Mouse (Mus musculus) neural tube, embryonic 10.5 days (tissue): ENCODE measurements around the gene CK137956.
A peak's percentile ranks its signal among the peaks of the same experiment; 100 is the strongest.

ENCODE experiments used
- DNase-seq: peaks from one replicate; pipeline ENCODE4 v3.0.0-alpha.2; 2017; ENCODE audit warnings: low spot score; ENCODE audit errors: extremely low spot score

The CK137956 gene

DNA sequence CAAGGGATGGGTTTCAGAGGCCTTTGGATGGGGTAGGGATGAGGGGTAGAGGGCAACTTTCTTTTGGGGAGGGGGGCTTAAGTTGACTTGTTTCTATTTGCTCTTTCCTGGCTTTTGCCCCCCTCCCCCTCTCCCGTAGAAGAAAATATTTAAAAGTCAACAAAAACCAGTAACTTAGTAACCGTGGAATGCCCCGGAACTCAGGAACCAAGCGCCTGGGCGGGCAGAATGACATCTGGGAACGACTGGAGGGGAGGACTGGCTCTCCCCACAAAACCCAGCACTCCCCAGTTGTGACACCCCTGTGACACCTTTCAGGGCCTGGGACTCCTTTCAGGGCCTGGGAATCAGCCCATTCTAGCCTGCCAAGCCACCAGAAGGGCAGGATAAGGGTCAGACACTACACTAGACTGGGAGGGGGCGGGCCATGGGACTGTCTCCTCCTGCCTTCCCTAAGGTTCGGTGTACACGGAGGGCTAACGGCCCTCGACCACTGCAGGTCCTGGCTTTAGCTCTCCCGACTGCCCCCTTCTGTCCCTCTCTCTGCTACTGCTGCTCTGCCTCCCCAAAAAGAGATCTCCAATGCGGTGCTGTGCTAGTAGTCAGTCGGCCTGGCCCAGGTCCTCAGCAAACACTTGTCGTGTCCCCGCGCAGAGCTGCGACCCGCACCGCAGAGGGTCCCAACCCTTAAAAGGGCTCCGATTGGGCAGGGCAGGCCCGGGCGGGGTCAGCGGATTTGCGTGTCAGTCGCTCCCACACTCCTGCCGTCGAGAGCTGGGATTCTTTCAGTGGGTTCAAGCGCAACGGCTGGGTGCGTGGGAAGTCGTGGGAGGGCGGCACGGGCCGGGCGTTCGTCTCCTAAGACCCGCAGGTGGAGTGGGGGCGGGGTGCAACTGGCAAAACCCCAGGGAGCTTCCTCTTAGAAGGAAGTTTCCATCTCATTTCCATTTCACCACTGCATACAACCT lies at the start of gene CK137956:
Gene CK137956 (minus strand): TSS at position 51 of the 968 bp plus-strand sequence.
- peak; percentile 21 for DNase-seq

DNA sequence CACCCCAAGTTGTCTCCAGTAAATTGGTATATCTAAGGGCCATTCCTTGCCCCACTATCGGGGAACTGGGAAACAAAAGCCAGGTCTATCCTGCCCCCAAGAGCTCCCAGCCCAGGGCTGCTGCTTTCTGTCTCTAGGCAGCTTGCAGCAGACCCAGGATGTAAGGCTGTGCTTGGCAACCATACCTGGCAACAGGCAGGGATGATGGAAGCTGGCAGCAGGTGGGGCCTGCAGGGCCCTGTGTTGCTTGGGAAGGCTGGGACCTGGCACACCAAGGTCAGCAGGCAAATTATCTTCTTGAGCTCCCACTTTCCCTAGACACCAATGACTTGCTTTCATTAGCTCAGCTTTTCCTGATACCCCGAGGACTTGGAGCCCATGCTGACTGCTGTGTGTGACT lies 48.7 kb upstream of the CK137956 start:
- DNase-seq = no peak

DNA sequence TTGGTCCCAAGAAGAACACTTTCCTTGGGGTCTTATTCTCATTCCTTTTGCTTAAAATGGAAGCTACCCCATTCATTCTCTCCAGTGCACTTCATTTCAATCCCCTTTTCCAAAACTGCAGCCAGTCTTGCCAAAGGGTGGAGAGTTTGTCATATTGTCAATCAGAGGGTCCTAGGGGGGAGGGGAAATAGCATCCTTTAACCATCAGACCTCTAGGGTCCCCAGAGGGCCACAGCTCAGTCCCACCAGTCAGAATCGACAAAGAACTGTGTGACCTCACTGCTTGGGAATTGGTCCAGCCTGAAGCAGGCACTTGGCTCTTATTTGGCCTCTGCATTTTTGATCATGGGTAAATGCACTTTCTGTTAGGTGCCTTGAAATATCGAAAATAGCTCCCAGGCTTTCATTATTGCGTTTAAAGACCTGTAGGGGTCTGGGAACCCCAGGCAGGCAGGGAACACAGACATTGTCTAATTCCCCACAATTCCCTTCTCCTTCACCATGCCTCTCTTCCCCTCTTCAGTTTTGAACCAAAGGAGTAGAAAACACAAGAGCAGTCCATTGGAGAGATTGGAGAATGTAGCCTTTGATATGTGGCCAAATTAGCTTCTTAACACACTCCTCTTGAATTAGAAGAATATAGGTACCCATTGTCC lies 34.2 kb upstream of the CK137956 start:
- no peak for DNase-seq

DNA sequence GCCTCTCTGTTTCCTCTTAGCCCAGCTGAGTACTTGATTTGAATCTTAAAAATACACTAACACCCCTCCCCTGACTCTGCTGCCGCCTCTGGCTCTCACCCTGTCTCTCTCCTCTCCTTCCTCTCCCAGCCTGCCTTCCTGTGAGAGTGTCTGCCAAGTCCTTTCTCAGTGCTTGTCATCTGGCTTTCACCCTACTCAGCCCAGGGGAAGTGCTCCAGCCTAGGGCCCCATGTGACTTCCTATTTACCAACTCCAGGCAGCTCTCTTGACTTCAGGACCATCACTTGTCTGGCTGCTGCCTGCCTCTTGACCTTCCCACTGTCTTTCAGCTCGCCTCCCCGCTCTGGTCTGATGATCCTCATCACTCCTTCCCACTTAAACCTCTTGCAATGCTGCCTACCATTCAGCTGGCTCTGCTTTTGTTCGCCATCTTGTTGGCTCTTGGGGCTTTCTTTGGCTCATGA lies 31.9 kb upstream of the CK137956 start:
- DNase-seq = no peak

DNA sequence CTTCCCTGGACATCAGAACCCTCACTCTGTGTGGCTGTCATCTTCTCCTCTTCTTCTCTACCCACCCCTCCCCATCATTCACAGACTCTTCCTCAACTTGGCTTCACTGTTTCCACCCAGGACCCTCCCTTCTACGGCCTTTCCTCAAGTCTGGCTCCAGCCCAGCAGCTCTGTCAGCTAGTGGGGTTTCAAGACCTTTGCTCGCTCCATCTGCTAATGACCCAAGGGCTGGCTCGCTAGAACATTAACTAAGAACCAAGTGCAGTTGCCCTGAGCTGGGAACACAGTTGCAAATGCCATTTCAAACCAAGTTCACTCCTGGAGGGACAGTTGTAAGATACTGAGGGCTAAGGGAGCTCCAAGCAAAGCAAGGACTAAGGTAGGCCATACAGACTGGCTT lies 28.5 kb upstream of the CK137956 start:
- DNase-seq = no peak

DNA sequence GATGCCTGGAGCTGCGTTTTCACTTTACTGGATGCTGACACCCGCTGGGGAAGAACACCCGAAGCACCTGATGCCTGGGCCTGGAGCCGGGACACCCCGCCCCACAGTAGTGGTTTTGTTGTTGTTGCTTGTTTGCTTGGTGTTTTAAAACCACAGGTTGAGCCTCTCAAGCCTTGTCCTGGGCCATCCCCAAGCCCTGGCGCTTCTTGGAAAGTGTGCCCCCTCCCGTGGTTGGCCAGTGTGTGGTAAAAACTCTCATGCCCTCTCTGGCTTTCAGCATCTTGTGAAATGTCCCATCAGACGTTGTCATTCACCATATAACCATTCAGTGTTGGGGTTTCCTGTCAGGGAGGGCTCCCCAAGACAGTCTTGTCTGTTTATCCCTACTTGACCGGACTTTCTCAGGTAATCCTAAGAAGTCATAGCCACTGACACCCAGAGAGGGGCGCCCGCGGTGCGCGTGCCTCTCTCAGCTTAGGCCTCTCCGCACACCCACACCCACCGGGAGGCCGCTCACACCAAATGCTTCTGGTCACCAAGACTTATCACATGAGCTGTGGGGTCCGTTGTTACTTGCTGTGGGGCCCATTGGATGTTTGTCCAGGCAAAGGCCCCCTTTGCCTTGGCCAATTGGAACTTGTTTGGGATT lies 18.7 kb upstream of the CK137956 start:
- DNase-seq = peak; percentile 39

DNA sequence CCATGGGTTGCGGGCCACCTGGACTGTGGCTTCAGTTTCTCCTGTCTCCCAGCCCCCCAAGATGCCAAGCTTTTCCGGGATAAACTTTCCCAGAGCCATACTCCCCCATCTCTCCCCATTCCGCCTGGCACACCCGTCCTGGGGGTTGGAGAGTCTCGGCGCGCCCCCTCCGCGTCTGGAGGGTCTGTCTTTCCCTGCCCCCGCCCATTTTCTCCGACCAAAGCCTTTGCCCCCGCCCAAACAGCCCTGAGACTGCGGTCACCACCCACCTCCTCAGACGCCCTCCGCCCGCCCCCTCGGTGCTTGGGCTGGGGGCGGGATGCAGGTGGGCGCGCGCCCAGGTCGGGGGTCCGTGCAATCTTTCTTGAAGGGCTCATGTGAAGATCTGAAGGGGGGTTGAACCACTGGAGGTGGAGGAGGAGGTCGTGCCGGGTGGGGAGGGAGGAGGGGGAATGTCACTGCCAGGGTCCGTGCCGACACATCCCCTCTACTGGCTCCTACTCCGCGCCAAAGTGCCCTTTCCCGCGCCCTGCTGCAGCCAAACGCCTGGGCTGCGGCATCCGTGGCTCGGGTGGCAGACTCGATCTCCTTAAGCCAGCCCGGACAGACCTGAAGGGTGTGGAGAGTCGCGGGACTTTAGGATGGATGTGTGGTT lies 17.9 kb upstream of the CK137956 start:
- no peak for DNase-seq

DNA sequence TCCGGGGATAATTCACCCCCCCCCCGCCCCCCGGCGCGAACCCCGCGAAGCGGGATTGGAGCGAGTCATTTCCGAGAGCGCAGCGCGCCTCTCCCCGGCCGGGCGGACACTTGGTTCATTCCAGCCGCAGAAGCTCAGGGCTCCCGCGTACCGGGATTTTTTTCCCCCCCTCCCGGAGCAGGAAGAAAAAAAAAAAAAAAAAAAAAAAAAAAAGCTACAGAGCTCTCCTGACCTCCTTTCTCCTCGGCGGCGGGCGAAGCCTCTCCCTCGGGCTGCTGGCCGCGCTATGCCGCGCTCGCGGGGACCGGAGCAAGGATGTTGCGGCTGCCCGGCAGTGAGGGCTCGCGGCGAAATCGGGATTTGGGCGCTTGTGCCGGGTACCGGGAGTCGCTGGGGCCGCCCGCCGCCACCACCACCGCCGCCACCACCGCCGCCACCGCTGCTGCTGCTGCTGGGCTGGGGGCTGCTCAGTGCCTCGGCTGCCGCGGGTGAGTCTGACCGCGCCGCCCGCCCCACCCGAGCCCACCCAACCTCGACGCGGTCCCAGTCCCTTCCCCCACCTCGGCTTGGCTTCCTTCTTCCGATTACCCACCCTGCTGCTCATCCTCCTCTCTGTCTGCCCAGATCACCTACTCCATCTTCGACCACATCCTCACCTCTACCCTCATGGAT lies 17.2 kb upstream of the CK137956 start, which contains the start of gene Csmd2:
Gene Csmd2 (plus strand): TSS at position 74 of the 672 bp plus-strand sequence.
- peak; percentile 50 for DNase-seq

DNA sequence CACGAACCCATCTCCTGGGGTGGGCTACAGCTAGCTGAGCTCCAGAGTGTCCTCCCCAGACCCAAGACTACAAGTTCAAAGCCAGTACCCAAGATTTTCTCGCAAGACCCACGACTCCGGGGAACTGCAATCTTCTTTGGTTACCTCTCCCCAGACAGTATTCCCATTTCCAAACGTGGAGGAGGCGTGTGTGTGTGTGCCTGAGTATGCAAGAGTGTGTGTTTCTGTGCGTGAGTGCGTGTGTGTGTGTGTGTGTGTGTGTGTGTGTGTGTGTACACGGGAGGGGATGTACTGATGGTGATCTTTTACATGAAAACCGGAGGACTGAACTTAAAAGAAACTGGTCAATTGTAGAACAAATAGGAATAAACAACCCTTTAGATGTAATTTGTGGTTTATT lies 16.5 kb upstream of the CK137956 start:
- peak; percentile 35 for DNase-seq

DNA sequence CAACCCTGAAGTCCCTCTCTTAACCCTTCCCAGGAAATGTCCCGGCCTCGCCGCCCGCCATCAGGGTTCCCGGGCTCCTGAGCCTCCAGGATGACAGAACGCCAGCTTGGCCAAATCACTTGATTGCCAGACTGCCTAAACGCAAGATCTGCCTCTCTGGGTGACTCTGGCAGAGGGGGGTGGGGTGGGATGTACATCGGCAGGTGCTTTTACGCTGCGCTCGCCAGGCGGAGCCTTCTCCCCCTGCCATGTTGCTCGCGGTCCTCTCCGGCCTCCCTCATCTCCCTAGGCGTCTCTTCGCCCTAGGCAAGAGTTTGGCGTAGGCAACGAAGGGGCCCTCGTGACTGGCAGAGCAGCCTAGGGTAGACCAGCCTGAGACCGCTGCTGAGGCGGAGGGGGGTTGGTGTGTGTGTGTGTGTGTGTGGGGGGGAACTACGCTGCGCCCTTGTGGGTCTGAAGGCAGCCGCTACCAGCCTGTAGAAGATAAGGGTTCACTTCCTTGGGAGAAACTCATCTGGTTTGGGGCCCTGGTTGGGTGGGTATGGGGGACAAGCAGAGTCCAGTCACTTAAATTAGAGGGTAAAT lies 15.8 kb upstream of the CK137956 start:
- peak; percentile 39 for DNase-seq

DNA sequence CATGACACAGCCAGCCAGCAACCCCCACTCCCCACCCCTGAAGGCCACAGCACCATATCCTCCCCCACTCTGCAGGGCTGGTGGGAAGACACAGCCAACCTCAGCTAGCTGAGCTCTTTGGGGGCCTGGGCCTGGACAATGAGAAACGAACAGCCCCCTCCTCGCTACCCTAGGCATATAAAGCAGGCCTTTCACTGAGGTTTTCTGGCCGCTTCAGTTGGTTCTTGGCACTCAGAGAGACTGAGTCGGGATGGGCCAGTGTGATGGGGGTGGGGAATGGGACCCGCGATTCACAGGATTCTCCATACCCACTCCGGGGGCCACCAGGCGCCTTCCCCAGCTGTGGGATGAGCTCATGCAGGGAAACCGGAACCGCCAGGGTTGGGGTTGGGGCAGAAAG lies 15.1 kb upstream of the CK137956 start:
- DNase-seq = peak; percentile 13

DNA sequence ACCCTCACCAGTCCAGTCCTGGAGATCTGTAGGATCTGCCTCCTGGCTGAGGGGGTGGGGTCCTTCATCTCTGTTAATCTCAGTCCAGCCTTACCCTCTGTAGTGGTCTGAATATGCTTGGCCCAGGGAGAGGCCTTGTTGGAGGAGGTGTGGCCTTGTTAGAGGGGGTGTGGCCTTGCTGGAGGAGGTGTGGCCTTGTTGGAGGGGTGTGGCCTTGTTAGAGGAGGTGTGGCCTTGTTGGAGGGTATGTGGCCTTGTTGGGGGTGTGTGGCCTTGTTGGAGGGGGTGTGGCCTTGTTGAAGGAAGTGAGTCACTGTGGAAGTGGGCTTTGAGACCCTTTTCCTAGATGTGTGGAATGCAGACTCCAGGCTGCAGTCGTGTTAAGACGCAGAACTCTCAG lies 13.7 kb upstream of the CK137956 start:
- no peak for DNase-seq

DNA sequence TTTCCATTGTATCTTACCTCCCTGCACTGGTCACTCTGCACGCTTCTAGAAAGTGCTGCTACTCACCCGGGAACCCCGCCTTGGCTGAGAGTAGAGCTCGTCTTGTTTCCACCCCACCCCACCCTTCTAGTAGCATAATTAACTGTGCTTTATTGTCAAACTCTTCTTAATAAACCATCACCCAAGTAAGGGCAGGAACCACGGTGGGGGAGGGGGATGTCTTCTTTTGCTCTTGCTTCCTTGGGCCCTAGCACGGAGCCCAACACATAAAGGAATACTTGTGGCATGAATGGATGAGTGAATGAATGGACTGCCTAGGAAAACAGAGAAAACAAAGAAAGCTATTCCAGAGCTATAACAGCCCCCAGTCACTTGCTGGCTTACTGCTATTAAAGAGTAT lies 10.4 kb upstream of the CK137956 start:
- DNase-seq = no peak

DNA sequence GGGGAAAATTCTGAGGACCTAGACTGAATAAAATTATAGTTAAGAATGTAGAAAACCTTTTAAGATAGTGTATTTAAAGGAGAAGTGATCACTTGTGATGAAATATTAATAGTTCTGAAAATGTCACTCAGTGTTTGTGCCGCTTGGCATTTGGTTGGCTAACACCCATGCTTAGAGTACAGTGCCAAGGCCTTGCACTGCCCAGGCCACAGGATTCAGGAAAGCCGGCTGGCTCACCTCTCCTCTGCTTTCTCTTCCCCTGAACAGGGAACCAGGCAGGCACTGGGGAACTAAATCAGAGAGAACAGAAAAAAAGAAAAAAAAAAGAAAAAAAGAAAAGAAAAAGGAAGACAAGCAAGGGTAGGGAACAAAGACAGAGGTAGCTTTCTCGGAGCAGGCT lies 2.2 kb upstream of the CK137956 start:
- DNase-seq = no peak

DNA sequence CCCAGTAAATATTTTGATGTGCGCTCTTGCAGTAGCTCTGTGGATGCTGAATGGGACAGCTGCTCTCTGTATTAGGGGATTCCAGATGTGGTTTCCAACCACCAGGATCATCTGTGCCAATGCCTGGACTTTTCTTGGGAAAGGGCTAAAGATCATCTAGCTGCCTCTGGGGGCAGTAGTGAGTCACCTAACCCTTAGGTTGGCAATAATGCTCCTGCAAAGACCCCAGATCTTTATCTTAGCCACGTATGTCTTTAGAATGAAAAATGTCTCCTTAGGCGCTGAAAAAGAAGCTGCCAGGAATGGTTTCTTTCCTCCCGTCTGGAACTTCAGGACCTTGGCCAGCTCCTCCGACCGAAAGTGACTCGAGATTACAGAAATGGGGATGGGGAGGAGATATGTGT lies 731 bp downstream of the CK137956 start:
- DNase-seq = peak; percentile 68

DNA sequence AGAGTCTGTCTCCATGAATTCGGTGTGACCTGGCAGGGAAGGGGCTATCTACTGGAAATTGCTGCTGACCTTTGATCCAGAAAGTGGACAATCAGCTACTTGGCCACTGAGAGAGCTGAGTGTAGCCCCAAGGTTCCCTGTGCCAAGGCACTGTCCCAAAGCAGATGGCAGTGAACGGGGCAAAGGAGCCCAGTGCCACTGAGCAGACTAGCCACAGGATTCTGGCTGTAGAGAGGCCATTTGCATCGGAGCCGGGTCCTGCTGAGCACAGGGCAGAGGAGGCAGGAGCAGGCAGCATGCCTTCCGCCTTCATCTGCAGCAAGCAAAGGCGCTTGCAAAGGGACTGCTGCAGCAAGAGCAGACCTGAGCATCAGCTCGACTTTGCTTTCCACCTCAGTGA lies 1.6 kb downstream of the CK137956 start:
- no peak for DNase-seq

DNA sequence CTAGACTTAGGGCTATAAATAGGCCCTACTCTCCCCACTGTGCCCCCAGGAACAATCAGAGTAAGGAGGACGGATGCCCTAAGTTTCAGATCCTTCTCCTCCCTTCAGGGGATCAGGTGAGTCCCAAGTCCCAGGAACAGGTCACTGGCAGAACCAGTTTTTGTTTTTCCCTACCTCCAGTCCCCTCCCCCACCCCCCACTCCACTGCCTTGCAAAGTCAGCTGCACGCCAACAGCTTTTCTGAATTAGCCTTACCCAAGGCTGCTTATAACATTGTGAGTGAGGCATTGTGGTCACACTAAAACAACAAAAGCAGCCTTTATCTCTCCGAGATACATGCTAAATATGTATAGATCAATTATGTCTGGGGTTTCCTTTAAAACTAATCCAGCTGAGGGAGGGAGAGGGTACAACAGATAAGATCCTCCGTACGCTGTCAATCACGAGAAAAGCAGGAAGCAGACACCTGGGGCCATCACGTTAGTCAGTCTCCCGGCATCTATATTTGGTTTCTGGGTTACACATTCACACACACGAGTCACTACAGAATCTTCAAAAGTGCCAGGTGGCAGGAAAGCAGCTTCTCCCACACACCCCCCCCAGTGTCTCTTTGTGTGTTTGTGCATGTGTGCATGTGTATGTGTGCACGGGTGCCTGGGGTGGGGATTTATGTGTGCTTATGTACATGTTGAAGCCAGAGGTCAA lies 17.6 kb downstream of the CK137956 start:
- no peak for DNase-seq

DNA sequence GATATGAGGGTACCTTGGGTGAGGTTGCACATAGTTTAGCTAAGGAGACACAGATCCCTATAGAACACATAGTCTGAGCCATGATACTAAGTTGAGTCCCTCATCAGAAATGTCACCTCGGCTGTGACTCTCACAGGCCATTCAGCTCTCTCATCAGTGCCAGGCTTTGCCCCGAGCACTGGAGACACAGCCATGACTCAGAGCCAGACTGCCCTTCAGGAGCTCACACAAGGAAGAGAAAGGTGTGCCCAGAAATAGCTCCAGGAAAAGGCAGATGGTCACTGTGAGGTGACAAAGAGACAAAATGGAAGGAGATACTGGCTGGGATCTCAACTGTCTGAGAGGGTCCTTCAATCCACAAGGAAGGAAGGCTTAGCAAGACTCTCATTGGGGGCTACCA lies 23.1 kb downstream of the CK137956 start:
- DNase-seq = no peak

DNA sequence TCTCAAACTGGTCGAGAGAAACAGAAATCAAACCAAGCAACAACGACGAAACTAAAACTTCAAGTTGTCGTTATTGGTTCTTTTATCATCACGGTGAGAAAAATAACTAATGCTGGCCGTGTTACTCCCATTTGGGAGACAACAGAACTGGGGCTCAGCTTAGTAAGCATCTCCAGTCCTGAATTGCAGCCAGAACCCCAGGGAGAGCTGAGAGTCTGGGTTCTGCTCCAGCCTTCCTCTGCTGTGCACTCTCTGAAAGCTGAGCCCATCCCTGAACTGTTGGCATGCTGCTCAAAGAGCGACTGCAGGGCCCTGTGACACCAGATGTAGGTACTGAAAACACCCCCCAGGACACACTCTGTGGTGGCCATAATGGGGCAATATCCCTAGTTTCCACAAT lies 33.3 kb downstream of the CK137956 start:
- DNase-seq = no peak

DNA sequence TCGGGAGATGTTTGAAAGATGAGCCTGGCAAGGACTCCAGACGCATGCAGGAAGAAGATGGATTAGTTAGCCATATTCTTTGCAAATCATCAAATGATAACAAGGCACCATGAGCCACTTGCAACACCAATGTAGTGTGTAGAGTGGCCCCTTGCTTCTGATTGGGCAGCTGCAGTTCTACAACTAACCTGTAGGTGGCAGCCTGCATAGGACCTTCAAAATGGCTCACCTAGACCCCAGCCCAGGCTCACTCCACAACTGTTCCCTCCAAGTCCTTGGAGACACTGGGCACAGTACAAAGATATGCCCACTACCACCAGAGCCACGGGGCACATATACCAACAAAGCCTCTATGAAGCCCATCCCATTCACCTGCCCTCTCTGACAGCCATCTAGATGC lies 35.4 kb downstream of the CK137956 start:
- DNase-seq = peak; percentile 32
